Mouse (Mus musculus): ENCODE measurements around the gene Rnf5. TPM values are rescaled to one million over a fixed set of nuclear protein-coding genes. Genes with fewer than 3 reads are reported as not detected.
A peak's percentile ranks its signal among the peaks of the same experiment; 100 is the strongest.

The Rnf5 gene
- polyA plus RNA-seq, 1 experiment from 2014 or later: 165 TPM

DNA sequence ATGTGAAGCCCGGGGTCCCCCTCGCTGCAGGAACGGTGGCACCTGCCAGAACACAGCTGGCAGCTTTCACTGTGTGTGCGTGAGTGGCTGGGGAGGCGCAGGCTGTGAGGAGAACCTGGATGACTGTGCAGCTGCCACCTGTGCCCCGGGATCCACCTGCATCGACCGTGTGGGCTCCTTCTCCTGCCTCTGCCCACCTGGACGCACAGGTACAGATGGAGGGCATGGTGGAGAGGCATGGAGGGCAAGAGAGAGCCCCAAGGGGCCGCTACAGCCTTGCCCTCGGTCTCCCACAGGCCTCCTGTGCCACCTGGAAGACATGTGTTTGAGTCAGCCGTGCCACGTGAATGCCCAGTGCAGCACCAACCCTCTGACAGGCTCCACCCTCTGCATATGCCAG lies 35.1 kb downstream of the Rnf5 start:
- Histone ChIP-seq H3K9me3 (0 out of 2 replicates have a peak, but pooled peaks cover 4% of the 10 kb centered on the region), H3K27me3 (replicated peaks; ENCODE audit: low read depth, poor library complexity, severe bottlenecking) (peaks cover 32% of the 10 kb centered on the region), H3K4me1 (peaks cover 33% of the 10 kb centered on the region), H3K4me3 (no peak overlapping the region), H3K36me3 (replicated peaks) (no peaks in the 10 kb centered on the region), H3K27ac (replicated peaks) (no peak overlapping the region)
- DNase-seq (ENCODE audit: low spot score): no peak
- WGBS: 79% methylated on average over 13 of the region's 13 CpGs

GRCm38 (mm10) chr17:34567311-34567710 lies 36.2 kb downstream of the Rnf5 start:
- no peaks in the 10 kb centered on the region for H3K36me3 ChIP-seq (replicated peaks)
- H3K27ac ChIP-seq (replicated peaks): no peak overlapping the region
- H3K27me3 ChIP-seq (replicated peaks; ENCODE audit: low read depth, poor library complexity, severe bottlenecking): peaks cover 32% of the 10 kb centered on the region
- no peak overlapping the region for H3K4me3 ChIP-seq
- H3K9me3 ChIP-seq: 0 out of 2 replicates have a peak, but pooled peaks cover 4% of the 10 kb centered on the region
- 66% methylated on average over 9 of the region's 9 CpGs for WGBS
- no peak for DNase-seq (ENCODE audit: low spot score)
- H3K4me1 ChIP-seq: peaks cover 29% of the 10 kb centered on the region

- Histone ChIP-seq H3K36me3 (replicated peaks) (no peaks in the 10 kb centered on the region), H3K27ac (replicated peaks) (peak overlapping the region; percentile 66; the same call in 1 of the 2 replicates), H3K4me1 (peaks cover 29% of the 10 kb centered on the region), H3K27me3 (replicated peaks; ENCODE audit: low read depth, poor library complexity, severe bottlenecking) (peaks cover 27% of the 10 kb centered on the region), H3K9me3 (no peaks in the 10 kb centered on the region), H3K4me3 (peak overlapping the region; percentile 25)
- no peak for DNase-seq (ENCODE audit: low spot score)
- WGBS: 38% methylated on average over 3 of the region's 3 CpGs
These were observed 38.7 kb downstream of the Rnf5 start for GRCm38 (mm10) chr17:34564796-34565195.

DNA sequence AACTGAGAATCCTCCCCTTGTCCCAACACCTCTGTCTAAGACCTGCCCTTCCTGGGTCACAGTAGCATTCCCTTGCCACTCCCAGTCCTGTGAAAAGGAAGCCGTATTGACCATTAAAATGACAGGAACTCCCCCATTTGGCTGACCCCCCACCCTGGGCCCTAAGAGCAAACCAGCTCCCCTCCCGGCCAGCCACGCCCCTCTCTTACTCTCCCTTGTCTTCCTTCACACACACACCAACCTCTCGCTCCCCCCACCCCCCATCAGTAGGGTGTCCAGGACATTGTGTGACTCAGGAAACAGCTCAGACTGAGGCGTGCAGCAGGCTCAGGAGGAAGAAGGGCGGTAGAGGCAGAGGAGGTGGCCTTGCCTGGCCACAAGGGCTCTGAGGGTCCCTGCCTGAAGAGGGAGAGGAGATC lies 39.5 kb downstream of the Rnf5 start, which contains the start of gene Notch4:
Gene Notch4 (plus strand): TSS at position 266 of the 419 bp plus-strand sequence.
- 16% methylated on average over 6 of the region's 6 CpGs for WGBS
- H3K9me3 ChIP-seq: no peaks in the 10 kb centered on the region
- H3K4me1 ChIP-seq: peaks cover 29% of the 10 kb centered on the region
- H3K4me3 ChIP-seq: peak within 1 kb of the TSS; percentile 25
- H3K27ac ChIP-seq (replicated peaks): peak within 1 kb of the TSS; percentile 66
- no peaks in the 10 kb centered on the region for H3K36me3 ChIP-seq (replicated peaks)
- DNase-seq (ENCODE audit: low spot score): peak; percentile 36
- peaks cover 27% of the 10 kb centered on the region for H3K27me3 ChIP-seq (replicated peaks; ENCODE audit: low read depth, poor library complexity, severe bottlenecking)

DNA sequence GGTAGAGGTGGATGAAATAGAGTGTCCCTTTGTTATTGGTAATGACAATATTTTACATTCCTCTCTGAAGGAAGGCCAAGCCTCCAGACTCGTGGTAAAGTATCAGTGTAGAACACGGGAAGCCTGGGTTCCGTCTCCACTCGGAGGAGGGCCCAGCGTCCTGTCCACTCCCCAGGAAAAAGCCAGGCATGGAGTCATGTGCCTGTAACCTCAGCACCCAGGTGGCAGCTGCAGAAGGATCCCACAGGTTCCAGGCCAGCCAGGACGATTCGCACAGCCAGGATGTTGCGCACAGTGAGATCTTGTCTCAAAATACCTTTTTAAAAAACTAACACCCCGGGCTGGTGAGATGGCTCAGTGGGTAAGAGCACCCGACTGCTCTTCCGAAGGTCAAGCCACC lies 40.1 kb downstream of the Rnf5 start:
- no peak overlapping the region for H3K27ac ChIP-seq (replicated peaks)
- peaks cover 29% of the 10 kb centered on the region for H3K4me1 ChIP-seq
- H3K9me3 ChIP-seq: no peaks in the 10 kb centered on the region
- DNase-seq (ENCODE audit: low spot score): no peak
- WGBS: 76% methylated on average over 11 of the region's 11 CpGs
- no peaks in the 10 kb centered on the region for H3K36me3 ChIP-seq (replicated peaks)
- peaks cover 23% of the 10 kb centered on the region for H3K27me3 ChIP-seq (replicated peaks; ENCODE audit: low read depth, poor library complexity, severe bottlenecking)
- H3K4me3 ChIP-seq: no peak overlapping the region

DNA sequence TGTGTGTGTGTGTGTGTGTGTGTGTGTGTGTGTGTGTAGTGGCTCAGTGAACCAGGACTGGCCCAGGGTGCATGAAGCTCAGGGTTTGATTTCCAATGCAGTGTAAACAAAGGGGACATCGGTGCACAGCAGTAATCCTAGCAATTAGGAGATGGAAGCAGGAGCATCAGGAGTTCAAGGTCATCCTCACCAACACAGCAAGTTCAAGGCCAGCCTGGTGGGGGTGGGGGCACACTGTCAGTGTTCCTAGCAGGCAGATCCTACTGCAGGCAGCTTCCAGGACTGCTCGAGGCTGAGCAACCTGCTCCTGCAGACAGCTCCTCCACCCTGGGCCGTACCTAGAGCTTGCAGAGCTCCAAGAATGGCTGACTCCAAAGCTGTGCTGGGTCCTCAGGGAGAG lies 40.9 kb downstream of the Rnf5 start:
- no peak overlapping the region for H3K27ac ChIP-seq (replicated peaks)
- peaks cover 29% of the 10 kb centered on the region for H3K4me1 ChIP-seq
- DNase-seq (ENCODE audit: low spot score): no peak
- H3K36me3 ChIP-seq (replicated peaks): no peaks in the 10 kb centered on the region
- H3K27me3 ChIP-seq (replicated peaks; ENCODE audit: low read depth, poor library complexity, severe bottlenecking): peaks cover 20% of the 10 kb centered on the region; the same call in 1 of the 2 replicates
- H3K4me3 ChIP-seq: no peak overlapping the region
- 55% methylated on average over 3 of the region's 3 CpGs for WGBS
- no peaks in the 10 kb centered on the region for H3K9me3 ChIP-seq

GRCm38 (mm10) chr17:34561200-34561599 lies 42.3 kb downstream of the Rnf5 start:
- no peak for DNase-seq (ENCODE audit: low spot score)
- Histone ChIP-seq H3K4me1 (peaks cover 25% of the 10 kb centered on the region), H3K27ac (replicated peaks) (no peak overlapping the region; the same call in 1 of the 2 replicates), H3K9me3 (no peaks in the 10 kb centered on the region), H3K4me3 (0 out of 2 replicates have a peak overlapping the region, but pooled peaks have one; percentile 13), H3K27me3 (replicated peaks; ENCODE audit: low read depth, poor library complexity, severe bottlenecking) (peaks cover 15% of the 10 kb centered on the region; the same call in 1 of the 2 replicates), H3K36me3 (replicated peaks) (no peaks in the 10 kb centered on the region)
- 39% methylated on average over 8 of the region's 8 CpGs for WGBS

GRCm38 (mm10) chr17:34560438-34560837 lies 43.1 kb downstream of the Rnf5 start:
- peaks cover 23% of the 10 kb centered on the region for H3K4me1 ChIP-seq
- H3K9me3 ChIP-seq: no peaks in the 10 kb centered on the region
- no peak for DNase-seq (ENCODE audit: low spot score)
- H3K27ac ChIP-seq (replicated peaks): no peak overlapping the region
- WGBS: 90% methylated on average over 6 of the region's 6 CpGs
- H3K36me3 ChIP-seq (replicated peaks): no peaks in the 10 kb centered on the region
- H3K27me3 ChIP-seq (replicated peaks; ENCODE audit: low read depth, poor library complexity, severe bottlenecking): peaks cover 10% of the 10 kb centered on the region; the same call in 1 of the 2 replicates
- no peak overlapping the region for H3K4me3 ChIP-seq

DNA sequence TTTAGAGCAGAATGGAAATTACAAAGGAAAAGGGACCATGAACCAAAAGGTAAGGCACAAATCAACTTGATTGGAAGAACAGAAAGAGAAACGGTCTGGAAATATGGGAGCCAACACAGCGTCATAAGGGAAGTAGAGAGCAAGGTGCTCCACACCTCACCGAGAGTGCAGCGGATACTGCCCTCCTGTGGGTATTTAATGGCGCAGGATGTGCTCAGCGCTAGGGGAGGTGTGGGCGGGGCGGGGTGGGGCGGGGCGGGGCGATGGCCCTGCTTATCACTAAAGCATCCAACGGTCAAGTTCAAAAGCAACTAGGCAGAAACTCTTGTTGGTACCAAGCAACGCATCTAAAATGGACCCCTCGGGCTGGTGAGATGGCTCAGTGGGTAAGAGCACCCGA lies 43.6 kb downstream of the Rnf5 start:
- Histone ChIP-seq H3K27me3 (replicated peaks; ENCODE audit: low read depth, poor library complexity, severe bottlenecking) (0 out of 2 replicates have a peak, but pooled peaks cover 5% of the 10 kb centered on the region), H3K36me3 (replicated peaks) (no peaks in the 10 kb centered on the region)
- 25% methylated on average over 15 of the region's 15 CpGs for WGBS

GRCm38 (mm10) chr17:34559116-34559515 lies 44.4 kb downstream of the Rnf5 start:
- Histone ChIP-seq H3K4me1 (peaks cover 10% of the 10 kb centered on the region), H3K27ac (replicated peaks) (no peak overlapping the region), H3K36me3 (replicated peaks) (no peaks in the 10 kb centered on the region), H3K4me3 (no peak overlapping the region), H3K27me3 (replicated peaks; ENCODE audit: low read depth, poor library complexity, severe bottlenecking) (0 out of 2 replicates have a peak, but pooled peaks cover 3% of the 10 kb centered on the region), H3K9me3 (no peaks in the 10 kb centered on the region)
- 86% methylated on average over 7 of the region's 7 CpGs for WGBS
- no peak for DNase-seq (ENCODE audit: low spot score)

More for the DNA sequence above, 43.6 kb downstream of the Rnf5 start:
- Histone ChIP-seq H3K27ac (replicated peaks) (no peak overlapping the region), H3K4me3 (no peak overlapping the region), H3K9me3 (no peaks in the 10 kb centered on the region), H3K4me1 (peaks cover 18% of the 10 kb centered on the region)
- DNase-seq (ENCODE audit: low spot score): no peak

- Histone ChIP-seq H3K4me1 (peaks cover 7% of the 10 kb centered on the region), H3K4me3 (no peak overlapping the region), H3K27me3 (replicated peaks; ENCODE audit: low read depth, poor library complexity, severe bottlenecking) (0 out of 2 replicates have a peak, but pooled peaks cover 3% of the 10 kb centered on the region), H3K27ac (replicated peaks) (no peak overlapping the region), H3K36me3 (replicated peaks) (no peaks in the 10 kb centered on the region), H3K9me3 (no peaks in the 10 kb centered on the region)
- 80% methylated on average over 11 of the region's 11 CpGs for WGBS
- no peak for DNase-seq (ENCODE audit: low spot score)
These were observed 46.1 kb downstream of the Rnf5 start for GRCm38 (mm10) chr17:34557411-34557810.

GRCm38 (mm10) chr17:34556406-34556805 lies 47.1 kb downstream of the Rnf5 start:
- WGBS: 89% methylated on average over 8 of the region's 8 CpGs
- Histone ChIP-seq H3K9me3 (no peaks in the 10 kb centered on the region), H3K27me3 (replicated peaks; ENCODE audit: low read depth, poor library complexity, severe bottlenecking) (0 out of 2 replicates have a peak, but pooled peaks cover 3% of the 10 kb centered on the region), H3K27ac (replicated peaks) (no peak overlapping the region), H3K4me1 (peaks cover 6% of the 10 kb centered on the region), H3K36me3 (replicated peaks) (no peaks in the 10 kb centered on the region), H3K4me3 (no peak overlapping the region)
- DNase-seq (ENCODE audit: low spot score): no peak

- DNase-seq (ENCODE audit: low spot score): peak; percentile 80
- WGBS: 32% methylated on average over 5 of the region's 5 CpGs
- H3K27ac ChIP-seq (replicated peaks): no peak overlapping the region
- 0 out of 2 replicates have a peak, but pooled peaks cover 3% of the 10 kb centered on the region for H3K27me3 ChIP-seq (replicated peaks; ENCODE audit: low read depth, poor library complexity, severe bottlenecking)
- H3K4me1 ChIP-seq: no peaks in the 10 kb centered on the region
- no peaks in the 10 kb centered on the region for H3K9me3 ChIP-seq
- no peak overlapping the region for H3K4me3 ChIP-seq
- H3K36me3 ChIP-seq (replicated peaks): no peaks in the 10 kb centered on the region
These were observed 48.0 kb downstream of the Rnf5 start for GRCm38 (mm10) chr17:34555483-34555882.
